Mouse (Mus musculus): ENCODE data around the gene Kmt2c.

The Kmt2c gene

GRCm38 (mm10) chr5:25498346-25498820, at the start of gene Kmt2c:
Kmt2c (minus strand) TSS chr5:25498783.
- DNase-seq (ENCODE audit: low spot score in 2 of 2), result peak; percentile 48 to 74

GRCm38 (mm10) chr5:25546912-25547311, 48.3 kb upstream of the Kmt2c start:
- DNase-seq (ENCODE audit: low spot score in 2 of 2), result no peak

GRCm38 (mm10) chr5:25544566-25544965, 46.0 kb upstream of the Kmt2c start:
- DNase-seq (ENCODE audit: low spot score in 2 of 2), result no peak

- DNase-seq (ENCODE audit: low spot score in 2 of 2), result no peak
Measured at GRCm38 (mm10) chr5:25544061-25544460, 45.5 kb upstream of the Kmt2c start.

GRCm38 (mm10) chr5:25541661-25542060, 43.1 kb upstream of the Kmt2c start:
- DNase-seq (ENCODE audit: low spot score in 2 of 2), result no peak

- DNase-seq (ENCODE audit: low spot score in 2 of 2), result no peak
Measured at GRCm38 (mm10) chr5:25540921-25541320, 42.3 kb upstream of the Kmt2c start.

- DNase-seq (ENCODE audit: low spot score in 2 of 2), result no peak
Measured at GRCm38 (mm10) chr5:25540412-25540811, 41.8 kb upstream of the Kmt2c start.

- DNase-seq (ENCODE audit: low spot score in 2 of 2), result no peak
Measured at GRCm38 (mm10) chr5:25536921-25537409, 38.4 kb upstream of the Kmt2c start.

GRCm38 (mm10) chr5:25536451-25536850, 37.9 kb upstream of the Kmt2c start:
- DNase-seq (ENCODE audit: low spot score in 2 of 2), result no peak

GRCm38 (mm10) chr5:25535566-25535965, 37.0 kb upstream of the Kmt2c start:
- no peak for DNase-seq (ENCODE audit: low spot score in 2 of 2)

- no peak for DNase-seq (ENCODE audit: low spot score in 2 of 2)
Measured at GRCm38 (mm10) chr5:25533298-25533697, 34.7 kb upstream of the Kmt2c start.

GRCm38 (mm10) chr5:25532256-25533147, 33.9 kb upstream of the Kmt2c start:
- DNase-seq (ENCODE audit: low spot score in 2 of 2), result no peak

- DNase-seq (ENCODE audit: low spot score in 2 of 2), result no peak
Measured at GRCm38 (mm10) chr5:25530629-25531028, 32.0 kb upstream of the Kmt2c start.

- peak; percentile 98 to 100 for DNase-seq (ENCODE audit: low spot score in 2 of 2)
Measured at GRCm38 (mm10) chr5:25529529-25530421, 31.2 kb upstream of the Kmt2c start.

GRCm38 (mm10) chr5:25528851-25529528, 30.4 kb upstream of the Kmt2c start:
- DNase-seq (ENCODE audit: low spot score in 2 of 2), result no peak

GRCm38 (mm10) chr5:25527971-25528370, 29.4 kb upstream of the Kmt2c start:
- no peak for DNase-seq (ENCODE audit: low spot score in 2 of 2)

- DNase-seq (ENCODE audit: low spot score in 2 of 2), result no peak
Measured at GRCm38 (mm10) chr5:25526926-25527325, 28.3 kb upstream of the Kmt2c start.

- no peak for DNase-seq (ENCODE audit: low spot score in 2 of 2)
Measured at GRCm38 (mm10) chr5:25526116-25526515, 27.5 kb upstream of the Kmt2c start.

- DNase-seq (ENCODE audit: low spot score in 2 of 2), result no peak
Measured at GRCm38 (mm10) chr5:25521461-25521860, 22.9 kb upstream of the Kmt2c start.

- no peak for DNase-seq (ENCODE audit: low spot score in 2 of 2)
Measured at GRCm38 (mm10) chr5:25519820-25520219, 21.2 kb upstream of the Kmt2c start.

GRCm38 (mm10) chr5:25517550-25517949, 19.0 kb upstream of the Kmt2c start:
- DNase-seq (ENCODE audit: low spot score in 2 of 2), result no peak
